Mouse (Mus musculus) lung, adult 2 months (tissue): Measurements from ENCODE around the gene Casp3.

Source experiments
- CTCF ChIP-seq: fragments of 200-500 bp; IDR thresholded peaks from 2 replicates; pipeline ENCODE4 v1.5.1; 2011; ENCODE audit warnings: mild to moderate bottlenecking, low read length, control low read depth; ENCODE audit not compliant: insufficient read depth
- POLR2A ChIP-seq: fragments of 200-500 bp; IDR thresholded peaks from 2 replicates; pipeline ENCODE4 v1.6.1; 2011; ENCODE audit warnings: low read depth, mild to moderate bottlenecking, control low read depth, low read length, borderline replicate concordance; ENCODE audit errors: extremely low read depth

DNA sequence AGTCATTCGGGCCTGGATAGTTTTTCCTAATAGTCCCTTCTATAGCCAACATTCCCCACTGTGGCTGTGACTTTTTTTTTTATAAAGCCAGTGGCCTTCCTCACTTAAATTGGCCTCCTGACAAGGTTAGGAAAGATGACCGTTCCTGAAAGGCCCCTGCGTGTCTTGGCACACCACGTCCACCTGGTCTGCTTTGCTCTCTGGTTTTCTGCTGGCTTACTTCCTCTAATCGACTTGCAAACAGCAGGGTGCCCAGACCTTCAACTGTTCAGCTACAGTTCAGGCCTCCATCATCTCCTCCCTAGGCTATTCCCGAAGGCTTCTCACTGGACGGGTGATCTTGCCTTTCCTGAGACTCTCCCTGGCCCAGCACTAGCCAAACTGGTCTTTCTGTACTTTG, 10.8 kb downstream of the Casp3 start:
- TF ChIP-seq CTCF (no peak), POLR2A (no peak)
